Mouse (Mus musculus) MEL (cell line): ENCODE measurements around the gene Sgsm1. TPM values are rescaled to one million over a fixed set of nuclear protein-coding genes. Genes with fewer than 3 reads are reported as not detected.

Experiments used
- DNase-seq: peaks from one replicate; pipeline ENCODE4 v3.0.0; 2011; ENCODE audit warnings: low read depth, low spot score
- H3K27ac ChIP-seq: 2 replicates; pipeline ENCODE4 v1.5.1; 2012; ENCODE audit warnings: low read depth, mild to moderate bottlenecking, control low read depth, low read length, moderate library complexity; ENCODE audit not compliant: control insufficient read depth
- H3K27me3 ChIP-seq, 2 experiments: fragments of 150-350 bp in 1 of 2; sonication (generic) in 1 of 2; 2 replicates each; pipeline ENCODE4 v1.6.1; 2012; ENCODE audit warnings: low read length in 2 of 2, mild to moderate bottlenecking in 2 of 2, improper control_type of control experiment in 1 of 2, moderate library complexity in 1 of 2; ENCODE audit not compliant: insufficient read depth in 2 of 2, control insufficient read depth in 1 of 2
- H3K36me3 ChIP-seq, 2 experiments: 2 replicates each; pipeline ENCODE4 v1.6.1; 2012 to 2014; ENCODE audit warnings: low read length in 2 of 2, improper control_type of control experiment in 1 of 2, inconsistent platforms in 1 of 2, mild to moderate bottlenecking in 1 of 2; ENCODE audit not compliant: insufficient read depth in 2 of 2, control insufficient read depth in 1 of 2
- H3K4me1 ChIP-seq, 2 experiments: fragments of 150-350 bp in 1 of 2; sonication (generic) in 1 of 2; 2 replicates each; pipeline ENCODE4 v1.6.1; 2012; ENCODE audit warnings: low read length in 2 of 2, improper control_type of control experiment in 1 of 2, mild to moderate bottlenecking in 1 of 2; ENCODE audit not compliant: insufficient read depth in 2 of 2, control insufficient read depth in 1 of 2
- H3K4me3 ChIP-seq, 2 experiments: fragments of 150-350 bp in 1 of 2; sonication (generic) in 1 of 2; 2 replicates each; pipeline ENCODE4 v1.5.1; 2012; ENCODE audit warnings: low read depth in 2 of 2, low read length in 2 of 2, mild to moderate bottlenecking in 2 of 2, moderate library complexity in 2 of 2, control low read depth in 1 of 2, improper control_type of control experiment in 1 of 2; ENCODE audit not compliant: control insufficient read depth in 1 of 2, insufficient read depth in 1 of 2
- H3K79me2 ChIP-seq: 2 replicates; pipeline ENCODE4 v1.6.1; 2012; ENCODE audit warnings: mild to moderate bottlenecking, low read length, moderate library complexity; ENCODE audit not compliant: control insufficient read depth, poor library complexity, insufficient read depth
- H3K9ac ChIP-seq: 2 replicates; pipeline ENCODE4 v1.6.1; 2012; ENCODE audit warnings: low read depth, mild to moderate bottlenecking, control low read depth, low read length, moderate library complexity; ENCODE audit not compliant: control insufficient read depth, poor library complexity, severe bottlenecking
- H3K9me3 ChIP-seq: fragments of 150-350 bp; sonication (generic); replicated peaks from 2 replicates; pipeline ENCODE4 v1.6.1; 2012; ENCODE audit warnings: mild to moderate bottlenecking, low read length, improper control_type of control experiment, moderate library complexity; ENCODE audit not compliant: insufficient read depth
- BHLHE40 ChIP-seq: IDR thresholded peaks from 2 replicates; pipeline ENCODE4 v1.6.1; 2012; ENCODE audit warnings: low read depth, mild to moderate bottlenecking, inconsistent platforms, low read length, improper control_type of control experiment, borderline replicate concordance
- CHD1 ChIP-seq: IDR thresholded peaks from 2 replicates; pipeline ENCODE4 v1.6.1; 2012; ENCODE audit warnings: low read depth, mild to moderate bottlenecking, inconsistent platforms, low read length, improper control_type of control experiment
- CTCF ChIP-seq, 3 experiments: IDR thresholded peaks in 2 of 3; conservative IDR thresholded peaks in 1 of 3; 2 replicates each; pipeline ENCODE4 v1.5.1; 2011 to 2012; ENCODE audit warnings: low read length in 3 of 3, low read depth in 2 of 3, mild to moderate bottlenecking in 2 of 3, improper control_type of control experiment in 1 of 3, inconsistent platforms in 1 of 3, mixed read lengths in 1 of 3, moderate library complexity in 1 of 3; ENCODE audit not compliant: control insufficient read depth in 1 of 3, insufficient read depth in 1 of 3, poor library complexity in 1 of 3, severe bottlenecking in 1 of 3
- E2F4 ChIP-seq: IDR thresholded peaks from 2 replicates; pipeline ENCODE4 v1.6.1; 2011; ENCODE audit warnings: low read depth, low read length, improper control_type of control experiment, borderline replicate concordance
- ETS1 ChIP-seq: IDR thresholded peaks from 2 replicates; pipeline ENCODE4 v1.6.1; 2012; ENCODE audit warnings: low read depth, mild to moderate bottlenecking, inconsistent platforms, low read length, improper control_type of control experiment, moderate library complexity
- GATA1 ChIP-seq: IDR thresholded peaks from 2 replicates; pipeline ENCODE4 v1.6.1; 2011; ENCODE audit warnings: low read depth, low read length, improper control_type of control experiment
- HCFC1 ChIP-seq: IDR thresholded peaks from 2 replicates; pipeline ENCODE4 v1.6.1; 2012; ENCODE audit warnings: low read depth, mild to moderate bottlenecking, inconsistent platforms, low read length, improper control_type of control experiment, moderate library complexity
- JUND ChIP-seq: IDR thresholded peaks from 2 replicates; pipeline ENCODE4 v1.6.1; 2011; ENCODE audit warnings: low read depth, mild to moderate bottlenecking, improper control_type of control experiment, low read length
- KAT2A ChIP-seq: conservative IDR thresholded peaks from 2 replicates; pipeline ENCODE4 v1.6.1; 2012; ENCODE audit warnings: low read depth, low read length, improper control_type of control experiment, inconsistent platforms
- MAFK ChIP-seq: IDR thresholded peaks from 2 replicates; pipeline ENCODE4 v1.6.1; 2011; ENCODE audit warnings: low read depth, mild to moderate bottlenecking, low read length, improper control_type of control experiment, borderline replicate concordance
- MAX ChIP-seq: IDR thresholded peaks from 2 replicates; pipeline ENCODE4 v1.6.1; 2011; ENCODE audit warnings: low read length, improper control_type of control experiment
- MEF2A ChIP-seq: IDR thresholded peaks from 2 replicates; pipeline ENCODE4 v1.6.1; 2014; ENCODE audit warnings: low read depth, mild to moderate bottlenecking, inconsistent platforms, low read length, improper control_type of control experiment; ENCODE audit not compliant: poor library complexity, insufficient replicate concordance, severe bottlenecking; ENCODE audit errors: extremely low read depth
- MXI1 ChIP-seq: IDR thresholded peaks from 2 replicates; pipeline ENCODE4 v1.6.1; 2011; ENCODE audit warnings: mild to moderate bottlenecking, low read depth, low read length, improper control_type of control experiment
- MYB ChIP-seq: IDR thresholded peaks from 2 replicates; pipeline ENCODE4 v1.6.1; 2011; ENCODE audit warnings: mild to moderate bottlenecking, low read depth, low read length, improper control_type of control experiment
- MYC ChIP-seq: IDR thresholded peaks from 2 replicates; pipeline ENCODE4 v1.6.1; 2011; ENCODE audit warnings: low read depth, mild to moderate bottlenecking, low read length, improper control_type of control experiment, moderate library complexity
- POLR2AphosphoS2 ChIP-seq: IDR thresholded peaks from 2 replicates; pipeline ENCODE4 v1.6.1; 2011; ENCODE audit warnings: low read length, improper control_type of control experiment
- POLR2AphosphoS5 ChIP-seq: IDR thresholded peaks from 2 replicates; pipeline ENCODE4 v1.6.1; 2012; ENCODE audit warnings: low read depth, borderline replicate concordance, mild to moderate bottlenecking, inconsistent platforms, low read length, moderate library complexity, mixed read lengths
- SIN3A ChIP-seq: IDR thresholded peaks from 2 replicates; pipeline ENCODE4 v1.6.1; 2012; ENCODE audit warnings: low read length, improper control_type of control experiment, inconsistent platforms
- SMC3 ChIP-seq: IDR thresholded peaks from 2 replicates; pipeline ENCODE4 v1.6.1; 2011; ENCODE audit warnings: low read depth, low read length, improper control_type of control experiment
- TBP ChIP-seq: IDR thresholded peaks from 2 replicates; pipeline ENCODE4 v1.8.0; 2011; ENCODE audit warnings: low read depth, low read length, improper control_type of control experiment
- TCF12 ChIP-seq: IDR thresholded peaks from 2 replicates; pipeline ENCODE4 v1.6.1; 2014; ENCODE audit warnings: low read depth, mild to moderate bottlenecking, inconsistent platforms, low read length, improper control_type of control experiment, moderate library complexity
- UBTF ChIP-seq: IDR thresholded peaks from 2 replicates; pipeline ENCODE4 v1.6.1; 2012; ENCODE audit warnings: low read depth, mild to moderate bottlenecking, inconsistent platforms, low read length, improper control_type of control experiment, moderate library complexity, borderline replicate concordance; ENCODE audit not compliant: insufficient read depth
- USF1 ChIP-seq: IDR thresholded peaks from 2 replicates; pipeline ENCODE4 v1.6.1; 2014; ENCODE audit warnings: low read depth, mild to moderate bottlenecking, inconsistent platforms, low read length, improper control_type of control experiment, moderate library complexity
- USF2 ChIP-seq, 2 experiments: IDR thresholded peaks; 2 replicates each; pipeline ENCODE4 v1.6.1; 2011 to 2012; ENCODE audit warnings: improper control_type of control experiment in 2 of 2, low read length in 2 of 2, borderline replicate concordance in 1 of 2, inconsistent platforms in 1 of 2, low read depth in 1 of 2, mild to moderate bottlenecking in 1 of 2; ENCODE audit not compliant: insufficient read depth in 1 of 2
- ZC3H11A ChIP-seq: IDR thresholded peaks from 2 replicates; pipeline ENCODE4 v1.6.1; 2012; ENCODE audit warnings: low read depth, mild to moderate bottlenecking, inconsistent platforms, low read length, improper control_type of control experiment
- ZKSCAN1 ChIP-seq: IDR thresholded peaks from 2 replicates; pipeline ENCODE4 v1.6.1; 2012; ENCODE audit warnings: low read depth, mild to moderate bottlenecking, inconsistent platforms, low read length, improper control_type of control experiment, moderate library complexity
- ZMIZ1 ChIP-seq: IDR thresholded peaks from 2 replicates; pipeline ENCODE4 v1.6.1; 2012; ENCODE audit warnings: low read depth, mild to moderate bottlenecking, inconsistent platforms, low read length, improper control_type of control experiment, moderate library complexity
- ZNF384 ChIP-seq: IDR thresholded peaks from 2 replicates; pipeline ENCODE4 v1.6.1; 2012; ENCODE audit warnings: low read depth, mild to moderate bottlenecking, inconsistent platforms, low read length, improper control_type of control experiment
- polyA plus RNA-seq, 2 experiments: library from polyadenylated mRNA; stranded (reverse) in 1 of 2; unstranded in 1 of 2; fragments of >175 nt in 1 of 2; fragments of >200 nt in 1 of 2; gene quantifications; 2 replicates each; pipeline versions ENCODE4 v1.2.1 to v1.2.4; 2012; ENCODE audit warnings: low replicate concordance in 2 of 2, low read depth in 1 of 2; ENCODE audit not compliant: insufficient read length in 2 of 2, insufficient read depth in 1 of 2, missing spikeins in 1 of 2
- total RNA-seq: library from RNA; depleted of rRNA; stranded (reverse); fragments of 300-350 nt; gene quantifications from 2 replicates; pipeline ENCODE4 v1.2.3, GENCODE M21; 2012

Sgsm1 gene
- total and polyA plus RNA-seq, 3 experiments = not detected

GRCm38 (mm10) chr5:113223888-113224287, 86.7 kb downstream of the Sgsm1 start:
- TF ChIP-seq UBTF = no peak
- no peak for TF ChIP-seq MAFK
- no peak for TF ChIP-seq CTCF (IDR thresholded peaks at IDR 0.05 in 2 of 3, conservative IDR thresholded peaks at IDR 0.05 in 1 of 3; ENCODE audit: control insufficient read depth in 1 of 3, insufficient read depth in 1 of 3, low read depth in 2 of 3, low read length in 3 of 3, poor library complexity in 1 of 3, severe bottlenecking in 1 of 3)
- TF ChIP-seq MXI1 = no peak
- TF ChIP-seq SIN3A = no peak
- TF ChIP-seq ZKSCAN1 = no peak
- TF ChIP-seq TBP = no peak
- TF ChIP-seq POLR2AphosphoS5 = no peak
- no peak for TF ChIP-seq MEF2A
- no peak for TF ChIP-seq ZNF384
- TF ChIP-seq GATA1 = no peak
- no peak for TF ChIP-seq MAX
- no peak for TF ChIP-seq ETS1
- no peak for TF ChIP-seq HCFC1
- no peak for TF ChIP-seq BHLHE40
- TF ChIP-seq POLR2AphosphoS2 = no peak
- no peak for TF ChIP-seq ZC3H11A
- H3K9me3 ChIP-seq = no peaks in the 10 kb centered on the region
- no peaks in the 10 kb centered on the region for H3K4me1 ChIP-seq
- H3K27me3 ChIP-seq = no peaks in the 10 kb centered on the region
- DNase-seq = no peak
- no peaks in the 10 kb centered on the region for H3K36me3 ChIP-seq
- no peak overlapping the region for H3K9ac ChIP-seq
- no peak overlapping the region for H3K27ac ChIP-seq
- no peaks in the 10 kb centered on the region for H3K79me2 ChIP-seq
- H3K4me3 ChIP-seq = no peak overlapping the region

GRCm38 (mm10) chr5:113221147-113221865, 89.3 kb downstream of the Sgsm1 start, which contains the start of gene 2900026A02Rik:
TSS of gene 2900026A02Rik (minus strand) at chr5:113221236.
- H3K27me3 ChIP-seq = no peaks in the 10 kb centered on the region

More at GRCm38 (mm10) chr5:113221147-113221865, 89.3 kb downstream of the Sgsm1 start, which contains the start of gene 2900026A02Rik:
- Histone ChIP-seq H3K27ac (no peak within 1 kb of the TSS), H3K36me3 (no peaks in the 10 kb centered on the region)
- no peak for DNase-seq
- TF ChIP-seq ZNF384 (no peak), USF1 (no peak), TBP (no peak), SMC3 (no peak), ETS1 (no peak), USF2 (IDR thresholded peaks at IDR 0.05; ENCODE audit: borderline replicate concordance in 1 of 2, insufficient read depth in 1 of 2, low read depth in 1 of 2, low read length in 2 of 2) (no peak), KAT2A (no peak), E2F4 (no peak), MYB (no peak), MYC (no peak), POLR2AphosphoS2 (no peak), UBTF (no peak), ZMIZ1 (no peak), CHD1 (no peak), JUND (no peak), TCF12 (no peak), SIN3A (no peak)
- TF ChIP-seq, all 39 proteins: peak for 0
- no peak within 1 kb of the TSS for H3K9ac ChIP-seq
- no peaks in the 10 kb centered on the region for H3K79me2 ChIP-seq
- H3K4me3 ChIP-seq = no peak within 1 kb of the TSS
- H3K9me3 ChIP-seq = no peaks in the 10 kb centered on the region
- no peaks in the 10 kb centered on the region for H3K4me1 ChIP-seq
